ENCODE assay signal across 16 mouse cellular contexts in genomic region chr12:28999963-29000451, GRCm38 (mm10).
DNase-seq lines count a peak whose midpoint lies in the region; ATAC-seq and TF ChIP-seq lines count a peak whose summit lies in the region.
"Had no signal": no experiment of that assay in that cellular context is flagged by ENCODE, and none has a peak within 500 bp of the region (broad histone marks: within the 10 kb centered on the region; RNA-seq: fewer than 3 reads in every experiment).

No protein-coding gene starts in this region.

- no peak for DNase-seq in heart, embryonic 10.5 days (ENCODE audit: low spot score)
- DNase-seq in heart, adult 2 months: no peak
- DNase-seq in neural tube, embryonic 10.5 days (ENCODE audit: extremely low spot score, low spot score): peak; percentile 38
- peak; percentile 70 for DNase-seq in mesoderm, embryonic 11.5 days (ENCODE audit: low read depth, low spot score)
- DNase-seq in layer of hippocampus, adult 9-10 months (ENCODE audit: low spot score): no peak
- DNase-seq: B cell, adult 2 months; left cerebral cortex, postnatal 4 days; lung, adult 18-20 months; thymus, postnatal 25 days had no signal

- H3K4me3 ChIP-seq in heart, embryonic 10.5 days: no peak overlapping the region
- H3K4me3 ChIP-seq in heart, adult 2 months: no peak overlapping the region
- no peak overlapping the region for H3K4me3 ChIP-seq in neural tube, embryonic 15.5 days (replicated peaks)
- H3K4me3 ChIP-seq in intestine, embryonic 16.5 days (ENCODE audit: low read length): no peak overlapping the region
- H3K4me3 ChIP-seq: forebrain, embryonic 10.5 days; hindbrain, embryonic 15.5 days; neural tube, embryonic 12.5 days had no signal

- H3K27ac ChIP-seq in heart, embryonic 10.5 days: peak overlapping the region; percentile 13; the same call in 1 of the 2 replicates
- no peak overlapping the region for H3K27ac ChIP-seq in heart, adult 2 months
- H3K27ac ChIP-seq in neural tube, embryonic 15.5 days (replicated peaks): no peak overlapping the region
- H3K27ac ChIP-seq in intestine, embryonic 16.5 days (ENCODE audit: low read length): no peak overlapping the region
- H3K27ac ChIP-seq: forebrain, embryonic 10.5 days; hindbrain, embryonic 15.5 days; neural tube, embryonic 12.5 days had no signal

- intact Hi-C loops in heart, adult 2 months (cut with DNase I): no loop called here

- TF ChIP-seq CTCF in heart, adult 2 months (IDR thresholded peaks at IDR 0.05): no peak

- 18% methylated on average over 6 of the region's 6 CpGs for WGBS in heart, embryonic 10.5 days
- 30% methylated on average over 6 of the region's 6 CpGs for WGBS in heart, adult 2 months
- WGBS in neural tube, embryonic 15.5 days: 34% methylated on average over 6 of the region's 6 CpGs
- WGBS in intestine, embryonic 16.5 days: 31% methylated on average over 6 of the region's 6 CpGs

- H3K79me2 ChIP-seq in heart, adult 2 months (replicated peaks; ENCODE audit: control insufficient read depth, insufficient read depth, low read length): no peaks in the 10 kb centered on the region

- no peak for TF ChIP-seq EP300 in heart, adult 2 months (IDR thresholded peaks at IDR 0.05; ENCODE audit: insufficient read depth, low read depth, low read length)

- no peak for TF ChIP-seq POLR2A in heart, adult 2 months (IDR thresholded peaks at IDR 0.05; ENCODE audit: insufficient read depth, low read depth, low read length)

- H3K9ac ChIP-seq in heart, adult 2 months (ENCODE audit: low read depth, low read length): no peak overlapping the region
- no peak overlapping the region for H3K9ac ChIP-seq in neural tube, embryonic 15.5 days (replicated peaks)
- no peak overlapping the region for H3K9ac ChIP-seq in intestine, embryonic 16.5 days (ENCODE audit: low read depth, low read length)
- H3K9ac ChIP-seq: hindbrain, embryonic 15.5 days; neural tube, embryonic 12.5 days had no signal

- H3K4me1 ChIP-seq in heart, embryonic 10.5 days: peaks cover 46% of the 10 kb centered on the region
- H3K4me1 ChIP-seq in heart, adult 2 months (ENCODE audit: control insufficient read depth, insufficient read depth, low read length): no peaks in the 10 kb centered on the region
- H3K4me1 ChIP-seq in neural tube, embryonic 15.5 days: peaks cover 21% of the 10 kb centered on the region
- 0 out of 2 replicates have a peak, but pooled peaks cover 4% of the 10 kb centered on the region for H3K4me1 ChIP-seq in intestine, embryonic 16.5 days (ENCODE audit: control insufficient read depth, insufficient read depth, low read length)

- H3K4me2 ChIP-seq in neural tube, embryonic 15.5 days: no peak overlapping the region
- no peak overlapping the region for H3K4me2 ChIP-seq in intestine, embryonic 16.5 days (ENCODE audit: low read depth, low read length)
- H3K4me2 ChIP-seq: hindbrain, embryonic 15.5 days; midbrain, embryonic 11.5 days; neural tube, embryonic 12.5 days had no signal

- no peak for ATAC-seq in neural tube, embryonic 15.5 days (ENCODE audit: low FRiP score)
- peak; percentile 46 for ATAC-seq in intestine, embryonic 16.5 days
- no peak for ATAC-seq in inflammation-experienced regulatory T-cells, adult 6 months

- H3K36me3 ChIP-seq in heart, embryonic 10.5 days: no peaks in the 10 kb centered on the region
- no peaks in the 10 kb centered on the region for H3K36me3 ChIP-seq in heart, adult 2 months (ENCODE audit: control insufficient read depth, insufficient read depth, low read length)
- no peaks in the 10 kb centered on the region for H3K36me3 ChIP-seq in neural tube, embryonic 15.5 days
- no peaks in the 10 kb centered on the region for H3K36me3 ChIP-seq in intestine, embryonic 16.5 days (ENCODE audit: control insufficient read depth, insufficient read depth, low read length)
- H3K36me3 ChIP-seq: forebrain, embryonic 10.5 days; hindbrain, embryonic 15.5 days; neural tube, embryonic 12.5 days had no signal

- H3K9me3 ChIP-seq in heart, embryonic 10.5 days: no peaks in the 10 kb centered on the region
- H3K9me3 ChIP-seq in neural tube, embryonic 15.5 days (replicated peaks): no peaks in the 10 kb centered on the region
- no peaks in the 10 kb centered on the region for H3K9me3 ChIP-seq in intestine, embryonic 16.5 days (ENCODE audit: control insufficient read depth, low read length)
- H3K9me3 ChIP-seq: forebrain, embryonic 10.5 days; hindbrain, embryonic 15.5 days; neural tube, embryonic 12.5 days had no signal

- H3K27me3 ChIP-seq in heart, embryonic 10.5 days (ENCODE audit: insufficient read depth, poor library complexity, severe bottlenecking): no peaks in the 10 kb centered on the region
- no peaks in the 10 kb centered on the region for H3K27me3 ChIP-seq in heart, adult 2 months (ENCODE audit: control insufficient read depth, insufficient read depth, low read length)
- no peaks in the 10 kb centered on the region for H3K27me3 ChIP-seq in neural tube, embryonic 15.5 days (replicated peaks)
- H3K27me3 ChIP-seq in intestine, embryonic 16.5 days (replicated peaks; ENCODE audit: control insufficient read depth, insufficient read depth, low read length): no peaks in the 10 kb centered on the region
- H3K27me3 ChIP-seq: hindbrain, embryonic 15.5 days; neural tube, embryonic 12.5 days had no signal

Comparison
In these comparisons a context has a peak if more than half of its experiments do, and no peak if none do; other contexts are left out.
1. DNase-seq: peak in neural tube, embryonic 10.5 days (single experiment) and mesoderm, embryonic 11.5 days (single experiment); none in heart, embryonic 10.5 days (single experiment), heart, adult 2 months (0 of 2) and layer of hippocampus, adult 9-10 months (single experiment).